In genomic region chr9:23137682-23138210, GRCm38 (mm10) we compare ENCODE assay signal across 25 mouse cellular contexts.
DNase-seq lines count a peak whose midpoint lies in the region; ATAC-seq lines count a peak whose summit lies in the region.
"Had no signal": no experiment of that assay in that cellular context is flagged by ENCODE, and none has a peak within 500 bp of the region (broad histone marks: within the 10 kb centered on the region; RNA-seq: fewer than 3 reads in every experiment).

No protein-coding gene starts in this region.

- no peak overlapping the region for H3K4me3 ChIP-seq in kidney, embryonic 16.5 days (ENCODE audit: low read length)
- no peak overlapping the region for H3K4me3 ChIP-seq in heart, embryonic 12.5 days
- H3K4me3 ChIP-seq in hindbrain, embryonic 12.5 days = no peak overlapping the region
- H3K4me3 ChIP-seq: forebrain, embryonic 12.5 days; heart, adult 2 months; hindbrain, embryonic 13.5 days; limb, embryonic 10.5 days; liver, embryonic 15.5 days; neural tube, embryonic 15.5 days had no signal

- H3K9me3 ChIP-seq in kidney, embryonic 16.5 days (ENCODE audit: low read length) = no peaks in the 10 kb centered on the region
- no peaks in the 10 kb centered on the region for H3K9me3 ChIP-seq in heart, embryonic 12.5 days (replicated peaks)
- no peaks in the 10 kb centered on the region for H3K9me3 ChIP-seq in hindbrain, embryonic 12.5 days (replicated peaks)
- H3K9me3 ChIP-seq: forebrain, embryonic 12.5 days; hindbrain, embryonic 13.5 days; limb, embryonic 10.5 days; liver, embryonic 15.5 days; neural tube, embryonic 15.5 days had no signal

- peak; percentile 93 for DNase-seq in heart, adult 11 months
- DNase-seq in heart, postnatal 25 days (ENCODE audit: low spot score) = no peak
- no peak for DNase-seq in kidney, adult 9 months
- DNase-seq in heart, postnatal 36 days = peak; percentile 17 to 21
- DNase-seq in left cerebral cortex, postnatal 36 days (ENCODE audit: low spot score in 2 of 2) = no peak
- DNase-seq: adrenal gland, adult 2 months; cerebellum, adult 11 months; cerebellum, adult 9-11 months; gastrocnemius, postnatal 10 days; layer of hippocampus, adult 9-11 months; liver; lung, postnatal 10 days had no signal

- H3K4me1 ChIP-seq in kidney, embryonic 16.5 days (ENCODE audit: insufficient read depth, low read length) = no peaks in the 10 kb centered on the region
- H3K4me1 ChIP-seq in heart, embryonic 12.5 days (replicated peaks) = peaks cover 21% of the 10 kb centered on the region
- peaks cover 6% of the 10 kb centered on the region for H3K4me1 ChIP-seq in hindbrain, embryonic 12.5 days
- H3K4me1 ChIP-seq: liver, embryonic 15.5 days had no signal

- no peak overlapping the region for H3K27ac ChIP-seq in kidney, embryonic 16.5 days (ENCODE audit: low read length)
- H3K27ac ChIP-seq in heart, embryonic 12.5 days (ENCODE audit: poor library complexity, severe bottlenecking) = 0 out of 2 replicates have a peak overlapping the region, but pooled peaks have one; percentile 23
- no peak overlapping the region for H3K27ac ChIP-seq in hindbrain, embryonic 12.5 days
- H3K27ac ChIP-seq: forebrain, embryonic 12.5 days; heart, adult 2 months; hindbrain, embryonic 13.5 days; kidney, postnatal 0 days; limb, embryonic 10.5 days; liver, embryonic 15.5 days; neural tube, embryonic 15.5 days; stomach, postnatal 0 days had no signal

- H3K9ac ChIP-seq in kidney, embryonic 16.5 days (replicated peaks; ENCODE audit: low read length) = no peak overlapping the region
- no peak overlapping the region for H3K9ac ChIP-seq in heart, embryonic 12.5 days
- no peak overlapping the region for H3K9ac ChIP-seq in hindbrain, embryonic 12.5 days
- H3K9ac ChIP-seq: forebrain, embryonic 12.5 days; hindbrain, embryonic 13.5 days; liver, embryonic 15.5 days; neural tube, embryonic 15.5 days had no signal

- ATAC-seq in kidney, embryonic 16.5 days (ENCODE audit: low FRiP score, low TSS enrichment) = 0 out of 2 replicates have a peak, but pooled peaks have one; percentile 6
- no peak for ATAC-seq in heart, embryonic 12.5 days (ENCODE audit: insufficient number of reproducible peaks, low FRiP score)
- ATAC-seq in hindbrain, embryonic 12.5 days (ENCODE audit: low FRiP score) = no peak
- ATAC-seq: Patski had no signal

- no peaks in the 10 kb centered on the region for H3K36me3 ChIP-seq in kidney, embryonic 16.5 days (ENCODE audit: insufficient read depth, low read length)
- H3K36me3 ChIP-seq in heart, embryonic 12.5 days = no peaks in the 10 kb centered on the region
- H3K36me3 ChIP-seq in hindbrain, embryonic 12.5 days = no peaks in the 10 kb centered on the region
- H3K36me3 ChIP-seq: forebrain, embryonic 12.5 days; hindbrain, embryonic 13.5 days; limb, embryonic 10.5 days; liver, embryonic 15.5 days; neural tube, embryonic 15.5 days had no signal

- intact Hi-C loops in heart, postnatal 25 days (cut with DNase I) = no loop called here
- intact Hi-C loops in heart, postnatal 36 days (cut with DNase I) = no loop called here
- intact Hi-C loops in left cerebral cortex, postnatal 36 days (cut with DNase I) = no loop called here

- no peaks in the 10 kb centered on the region for H3K27me3 ChIP-seq in kidney, embryonic 16.5 days (ENCODE audit: insufficient read depth, low read length)
- H3K27me3 ChIP-seq in heart, embryonic 12.5 days (replicated peaks) = no peaks in the 10 kb centered on the region
- H3K27me3 ChIP-seq in hindbrain, embryonic 12.5 days = no peaks in the 10 kb centered on the region
- H3K27me3 ChIP-seq: forebrain, embryonic 12.5 days; hindbrain, embryonic 13.5 days; liver, embryonic 15.5 days; neural tube, embryonic 15.5 days; Patski had no signal

- no peak overlapping the region for H3K4me2 ChIP-seq in kidney, embryonic 16.5 days (replicated peaks; ENCODE audit: low read depth, low read length)
- no peak overlapping the region for H3K4me2 ChIP-seq in heart, embryonic 12.5 days
- H3K4me2 ChIP-seq in hindbrain, embryonic 12.5 days (replicated peaks) = no peak overlapping the region
- H3K4me2 ChIP-seq: forebrain, embryonic 12.5 days; hindbrain, embryonic 13.5 days; liver, embryonic 15.5 days; midbrain, embryonic 11.5 days; neural tube, embryonic 15.5 days had no signal

- 48% methylated on average over 5 of the region's 5 CpGs for WGBS in kidney, embryonic 16.5 days
- WGBS in heart, embryonic 12.5 days = 43% methylated on average over 5 of the region's 5 CpGs
- 72% methylated on average over 5 of the region's 5 CpGs for WGBS in hindbrain, embryonic 12.5 days

Comparison
In these comparisons a context has a peak if more than half of its experiments do, and no peak if none do; other contexts are left out.
1. DNase-seq: peak in heart, adult 11 months (single experiment) and heart, postnatal 36 days (2 of 2); none in heart, postnatal 25 days (single experiment), kidney, adult 9 months (single experiment) and left cerebral cortex, postnatal 36 days (0 of 2).